Mouse (Mus musculus) neural tube, embryonic 12.5 days (tissue): ENCODE data around the gene Fau. TPM values are rescaled to one million over a fixed set of nuclear protein-coding genes. Genes with fewer than 3 reads are reported as not detected.

ENCODE experiments used
- ATAC-seq: fragments of 200-750 bp; cut with Nextera tagmentation; 2 replicates; pipeline ENCODE4 v1.8.0; 2017; ENCODE audit warnings: low read depth, mild to moderate bottlenecking, moderate TSS enrichment, moderate library complexity; ENCODE audit not compliant: low FRiP score
- H3K27ac ChIP-seq: fragments of 300-500 bp; sonication (generic); 2 replicates; pipeline ENCODE4 v1.5.1; 2016
- H3K27me3 ChIP-seq: fragments of 300-500 bp; sonication (generic); replicated peaks from 2 replicates; pipeline ENCODE4 v1.6.1; 2016; ENCODE audit warnings: mild to moderate bottlenecking
- H3K36me3 ChIP-seq: fragments of 300-500 bp; sonication (generic); 2 replicates; pipeline ENCODE4 v1.6.1; 2016; ENCODE audit warnings: mild to moderate bottlenecking
- H3K4me1 ChIP-seq: fragments of 300-500 bp; sonication (generic); 2 replicates; pipeline ENCODE4 v1.6.1; 2016
- H3K4me2 ChIP-seq: fragments of 300-500 bp; sonication (generic); replicated peaks from 2 replicates; pipeline ENCODE4 v1.6.1; 2016; ENCODE audit warnings: mild to moderate bottlenecking
- H3K4me3 ChIP-seq: fragments of 300-500 bp; sonication (generic); 2 replicates; pipeline ENCODE4 v1.5.1; 2016
- H3K9ac ChIP-seq: fragments of 300-500 bp; sonication (generic); 2 replicates; pipeline ENCODE4 v1.6.1; 2016; ENCODE audit warnings: mild to moderate bottlenecking
- H3K9me3 ChIP-seq: fragments of 300-500 bp; sonication (generic); 2 replicates; pipeline ENCODE4 v1.6.1; 2016; ENCODE audit warnings: mild to moderate bottlenecking
- WGBS: fragments of 180-500 bp; shearing (Covaris S2); methylation state at CpG from one replicate; pipeline ENCODE4 v1.1.7; 2016; 5-methylcytosine and 5-hydroxymethylcytosine counted together
- polyA plus RNA-seq: library from polyadenylated mRNA; unstranded; fragments of >200 nt; fragmentation: Nextera tagmentation; extraction: Ambion mirVana; gene quantifications from 2 replicates; pipeline ENCODE4 v1.2.1, GENCODE M21; 2016

Fau gene
- polyA plus RNA-seq, 1 experiment from 2014 or later: 643 TPM

GRCm38 (mm10) chr19:6067011-6067723, 9.5 kb downstream of the Fau start:
- Histone ChIP-seq H3K9ac (peak overlapping the region; percentile 64), H3K27me3 (no peaks in the 10 kb centered on the region), H3K27ac (peak overlapping the region; percentile 74), H3K36me3 (peaks cover 34% of the 10 kb centered on the region), H3K4me1 (peaks cover 40% of the 10 kb centered on the region), H3K4me3 (peak overlapping the region; percentile 49), H3K4me2 (peak overlapping the region; percentile 93), H3K9me3 (no peaks in the 10 kb centered on the region)
- WGBS: under 1% methylated on average over 30 of the region's 30 CpGs
- peak; percentile 77 for ATAC-seq

- peak within 1 kb of the TSS; percentile 64 for H3K9ac ChIP-seq
- peak; percentile 93 for ATAC-seq
- peak within 1 kb of the TSS; percentile 49 for H3K4me3 ChIP-seq
- WGBS: 6% methylated on average over 33 of the region's 33 CpGs
- peak within 1 kb of the TSS; percentile 74 for H3K27ac ChIP-seq
- no peaks in the 10 kb centered on the region for H3K27me3 ChIP-seq
- H3K9me3 ChIP-seq: no peaks in the 10 kb centered on the region
- peaks cover 32% of the 10 kb centered on the region for H3K4me1 ChIP-seq
- H3K36me3 ChIP-seq: peaks cover 38% of the 10 kb centered on the region
- H3K4me2 ChIP-seq: peak within 1 kb of the TSS; percentile 93
These were observed 10.2 kb downstream of the Fau start, which contains the start of gene Tm7sf2 for GRCm38 (mm10) chr19:6067724-6068415. Tm7sf2 (minus strand) TSS chr19:6068373.

- Histone ChIP-seq H3K4me3 (no peak overlapping the region), H3K9ac (no peak overlapping the region), H3K27me3 (no peaks in the 10 kb centered on the region), H3K4me1 (peaks cover 25% of the 10 kb centered on the region), H3K4me2 (0 out of 2 replicates have a peak overlapping the region, but pooled peaks have one; percentile 93), H3K9me3 (no peaks in the 10 kb centered on the region), H3K36me3 (peaks cover 47% of the 10 kb centered on the region), H3K27ac (no peak overlapping the region)
- WGBS: 79% methylated on average over 4 of the region's 4 CpGs
- no peak for ATAC-seq
These were observed 11.3 kb downstream of the Fau start for GRCm38 (mm10) chr19:6068951-6069350.

GRCm38 (mm10) chr19:6069851-6070250, 12.2 kb downstream of the Fau start:
- Histone ChIP-seq H3K4me2 (no peak overlapping the region), H3K27ac (no peak overlapping the region), H3K9ac (no peak overlapping the region), H3K27me3 (no peaks in the 10 kb centered on the region), H3K36me3 (peaks cover 50% of the 10 kb centered on the region), H3K4me3 (no peak overlapping the region), H3K4me1 (peaks cover 25% of the 10 kb centered on the region), H3K9me3 (no peaks in the 10 kb centered on the region)
- ATAC-seq: no peak
- WGBS: 94% methylated on average over 10 of the region's 10 CpGs

- Histone ChIP-seq H3K36me3 (peaks cover 54% of the 10 kb centered on the region), H3K27ac (no peak overlapping the region), H3K4me2 (no peak overlapping the region), H3K9me3 (no peaks in the 10 kb centered on the region), H3K27me3 (no peaks in the 10 kb centered on the region), H3K4me1 (peaks cover 23% of the 10 kb centered on the region), H3K4me3 (no peak overlapping the region), H3K9ac (no peak overlapping the region)
- WGBS: 93% methylated on average over 31 of the region's 31 CpGs
- no peak for ATAC-seq
These were observed 13.1 kb downstream of the Fau start for GRCm38 (mm10) chr19:6070571-6071250.

- Histone ChIP-seq H3K27ac (no peak overlapping the region), H3K4me1 (peaks cover 22% of the 10 kb centered on the region), H3K4me2 (no peak overlapping the region), H3K4me3 (no peak overlapping the region), H3K9me3 (no peaks in the 10 kb centered on the region), H3K36me3 (peaks cover 54% of the 10 kb centered on the region), H3K27me3 (no peaks in the 10 kb centered on the region), H3K9ac (no peak overlapping the region)
- ATAC-seq: no peak
- 95% methylated on average over 19 of the region's 19 CpGs for WGBS
These were observed 13.6 kb downstream of the Fau start for GRCm38 (mm10) chr19:6071261-6071660.

GRCm38 (mm10) chr19:6073889-6074288, 16.2 kb downstream of the Fau start:
- Histone ChIP-seq H3K9me3 (no peaks in the 10 kb centered on the region), H3K9ac (no peak overlapping the region), H3K4me3 (no peak overlapping the region), H3K27ac (no peak overlapping the region), H3K4me1 (peaks cover 9% of the 10 kb centered on the region), H3K27me3 (no peaks in the 10 kb centered on the region), H3K4me2 (no peak overlapping the region), H3K36me3 (peaks cover 49% of the 10 kb centered on the region)
- 93% methylated on average over 5 of the region's 5 CpGs for WGBS
- no peak for ATAC-seq

GRCm38 (mm10) chr19:6076564-6077393, 19.1 kb downstream of the Fau start, which contains the start of gene Vps51:
Vps51 (minus strand) TSS chr19:6077231.
- Histone ChIP-seq H3K36me3 (peaks cover 37% of the 10 kb centered on the region), H3K9me3 (no peaks in the 10 kb centered on the region), H3K27ac (peak within 1 kb of the TSS; percentile 67; the same call in 1 of the 2 replicates), H3K4me1 (peaks cover 8% of the 10 kb centered on the region), H3K4me3 (peak within 1 kb of the TSS; percentile 69), H3K9ac (peak within 1 kb of the TSS; percentile 61), H3K27me3 (no peaks in the 10 kb centered on the region), H3K4me2 (peak within 1 kb of the TSS; percentile 92)
- WGBS: 2% methylated on average over 33 of the region's 33 CpGs
- peak; percentile 82 for ATAC-seq

GRCm38 (mm10) chr19:6079983-6080480, 22.4 kb downstream of the Fau start, which contains the start of gene Tmem262:
Tmem262 (plus strand) TSS chr19:6080033.
- H3K27ac ChIP-seq: no peak within 1 kb of the TSS
- peaks cover 27% of the 10 kb centered on the region for H3K36me3 ChIP-seq
- no peaks in the 10 kb centered on the region for H3K27me3 ChIP-seq
- no peak within 1 kb of the TSS for H3K4me2 ChIP-seq
- 95% methylated on average over 12 of the region's 12 CpGs for WGBS
- ATAC-seq: no peak
- no peak within 1 kb of the TSS for H3K4me3 ChIP-seq
- peaks cover 19% of the 10 kb centered on the region for H3K4me1 ChIP-seq
- no peaks in the 10 kb centered on the region for H3K9me3 ChIP-seq
- no peak within 1 kb of the TSS for H3K9ac ChIP-seq

- H3K27ac ChIP-seq: no peak within 1 kb of the TSS
- ATAC-seq: no peak
- WGBS: 92% methylated on average over 9 of the region's 9 CpGs
- H3K36me3 ChIP-seq: peaks cover 29% of the 10 kb centered on the region
- H3K4me3 ChIP-seq: no peak within 1 kb of the TSS
- no peaks in the 10 kb centered on the region for H3K9me3 ChIP-seq
- H3K27me3 ChIP-seq: no peaks in the 10 kb centered on the region
- no peak within 1 kb of the TSS for H3K9ac ChIP-seq
- peaks cover 22% of the 10 kb centered on the region for H3K4me1 ChIP-seq
- H3K4me2 ChIP-seq: no peak within 1 kb of the TSS
These were observed 24.5 kb downstream of the Fau start, which contains the start of gene Gm28374 for GRCm38 (mm10) chr19:6082156-6082555. Gm28374 (minus strand) TSS chr19:6082256.

- H3K27me3 ChIP-seq: no peaks in the 10 kb centered on the region
- H3K9ac ChIP-seq: peak within 1 kb of the TSS; percentile 73
- no peaks in the 10 kb centered on the region for H3K9me3 ChIP-seq
- H3K4me3 ChIP-seq: peak within 1 kb of the TSS; percentile 71
- peaks cover 41% of the 10 kb centered on the region for H3K36me3 ChIP-seq
- no peak within 1 kb of the TSS for H3K27ac ChIP-seq
- H3K4me2 ChIP-seq: peak within 1 kb of the TSS; percentile 84
- ATAC-seq: peak; percentile 86
- WGBS: under 1% methylated on average over 58 of the region's 58 CpGs
- peaks cover 22% of the 10 kb centered on the region for H3K4me1 ChIP-seq
These were observed 27.0 kb downstream of the Fau start, which contains the start of the genes Zfpl1 and Cdca5 for GRCm38 (mm10) chr19:6084478-6085248. Zfpl1 (minus strand) TSS chr19:6084956. Cdca5 (plus strand) TSS chr19:6084983.
